Mouse (Mus musculus): ENCODE results near the gene Fshr.

GRCm38 (mm10) chr17:89113944-89114343, 86.5 kb downstream of the Fshr start:
- TF ChIP-seq SIN3A (IDR thresholded peaks at IDR 0.05; ENCODE audit: low read length) (no peak), E2F4 (IDR thresholded peaks at IDR 0.05; ENCODE audit: borderline replicate concordance, low read depth, low read length) (no peak), CTCF (IDR thresholded peaks at IDR 0.05 in 2 of 3, conservative IDR thresholded peaks at IDR 0.05 in 1 of 3; ENCODE audit: control insufficient read depth in 1 of 3, insufficient read depth in 1 of 3, low read depth in 2 of 3, low read length in 3 of 3, poor library complexity in 1 of 3, severe bottlenecking in 1 of 3) (no peak), POLR2A (IDR thresholded peaks at IDR 0.05; ENCODE audit: control insufficient read depth in 1 of 2, insufficient read depth in 1 of 2, low read depth in 1 of 2, low read length in 2 of 2, poor library complexity in 1 of 2) (no peak), USF2 (IDR thresholded peaks at IDR 0.05; ENCODE audit: borderline replicate concordance in 1 of 2, insufficient read depth in 1 of 2, low read depth in 1 of 2, low read length in 2 of 2) (no peak), MAFK (IDR thresholded peaks at IDR 0.05; ENCODE audit: borderline replicate concordance, low read depth, low read length) (no peak), MAX (IDR thresholded peaks at IDR 0.05; ENCODE audit: low read length) (peak; percentile 97)

Measured in MEL (cell line).